Mouse (Mus musculus) liver, postnatal 0 days (tissue): ENCODE measurements around the gene Meiob. TPM values are rescaled to one million over a fixed set of nuclear protein-coding genes. Genes with fewer than 3 reads are reported as not detected.

Source experiments
- ATAC-seq: fragments of 200-750 bp; cut with Nextera tagmentation; 2 replicates; pipeline ENCODE4 v1.8.0; 2017; ENCODE audit warnings: mild to moderate bottlenecking, moderate library complexity
- DNase-seq: peaks from one replicate; pipeline ENCODE4 v3.0.0-alpha.2; 2016
- H3K27ac ChIP-seq: fragments of 300-500 bp; sonication (generic); 2 replicates; pipeline ENCODE4 v1.5.1; 2014; ENCODE audit warnings: antibody characterized with exemption, moderate library complexity, mild to moderate bottlenecking, low read depth
- H3K27me3 ChIP-seq: fragments of 300-500 bp; sonication (generic); 2 replicates; pipeline ENCODE4 v1.6.1; 2014; ENCODE audit warnings: low read length, control low read depth, mixed read lengths; ENCODE audit not compliant: insufficient read depth
- H3K36me3 ChIP-seq: fragments of 300-500 bp; sonication (generic); replicated peaks from 2 replicates; pipeline ENCODE4 v1.6.1; 2014; ENCODE audit warnings: mild to moderate bottlenecking, control low read depth, low read length, moderate library complexity, mixed read lengths; ENCODE audit not compliant: insufficient read depth
- H3K4me1 ChIP-seq: fragments of 300-500 bp; sonication (generic); 2 replicates; pipeline ENCODE4 v1.6.1; 2014; ENCODE audit warnings: antibody characterized with exemption, mild to moderate bottlenecking, control low read depth; ENCODE audit not compliant: insufficient read depth
- H3K4me2 ChIP-seq: fragments of 300-500 bp; sonication (generic); 2 replicates; pipeline ENCODE4 v1.6.1; 2014; ENCODE audit warnings: low read depth, mild to moderate bottlenecking, low read length, moderate library complexity, mixed read lengths
- H3K4me3 ChIP-seq: fragments of 300-500 bp; sonication (generic); 2 replicates; pipeline ENCODE4 v1.5.1; 2014; ENCODE audit warnings: low read depth, low read length
- H3K9ac ChIP-seq: fragments of 300-500 bp; sonication (generic); replicated peaks from 2 replicates; pipeline ENCODE4 v1.6.1; 2014; ENCODE audit warnings: mild to moderate bottlenecking, moderate library complexity
- H3K9me3 ChIP-seq: fragments of 300-500 bp; sonication (generic); 2 replicates; pipeline ENCODE4 v1.6.1; 2016; ENCODE audit warnings: mild to moderate bottlenecking, control low read depth, low read length, mixed read lengths
- CTCF ChIP-seq: sonication (generic); IDR thresholded peaks from 2 replicates; pipeline ENCODE4 v1.5.1; 2016; ENCODE audit warnings: antibody characterized with exemption, low read depth
- EP300 ChIP-seq: IDR thresholded peaks from 2 replicates; pipeline ENCODE4 v1.6.1; 2016; ENCODE audit warnings: antibody characterized with exemption, low read depth, mild to moderate bottlenecking
- WGBS: fragments of 180-500 bp; shearing (Covaris S2); extraction: QIAGEN DNeasy Blood & Tissue Kit; methylation state at CpG from one replicate; pipeline ENCODE4 v1.1.7; 2014; ENCODE audit not compliant: insufficient replicate concordance; 5-methylcytosine and 5-hydroxymethylcytosine counted together
- polyA plus RNA-seq: library from polyadenylated mRNA; unstranded; fragments of >200 nt; fragmentation: Nextera tagmentation; extraction: Ambion mirVana; gene quantifications from 2 replicates; pipeline ENCODE4 v1.2.1, GENCODE M21; 2015

The Meiob gene
- polyA plus RNA-seq, 1 experiment from 2014 or later: 0.97 TPM

DNA sequence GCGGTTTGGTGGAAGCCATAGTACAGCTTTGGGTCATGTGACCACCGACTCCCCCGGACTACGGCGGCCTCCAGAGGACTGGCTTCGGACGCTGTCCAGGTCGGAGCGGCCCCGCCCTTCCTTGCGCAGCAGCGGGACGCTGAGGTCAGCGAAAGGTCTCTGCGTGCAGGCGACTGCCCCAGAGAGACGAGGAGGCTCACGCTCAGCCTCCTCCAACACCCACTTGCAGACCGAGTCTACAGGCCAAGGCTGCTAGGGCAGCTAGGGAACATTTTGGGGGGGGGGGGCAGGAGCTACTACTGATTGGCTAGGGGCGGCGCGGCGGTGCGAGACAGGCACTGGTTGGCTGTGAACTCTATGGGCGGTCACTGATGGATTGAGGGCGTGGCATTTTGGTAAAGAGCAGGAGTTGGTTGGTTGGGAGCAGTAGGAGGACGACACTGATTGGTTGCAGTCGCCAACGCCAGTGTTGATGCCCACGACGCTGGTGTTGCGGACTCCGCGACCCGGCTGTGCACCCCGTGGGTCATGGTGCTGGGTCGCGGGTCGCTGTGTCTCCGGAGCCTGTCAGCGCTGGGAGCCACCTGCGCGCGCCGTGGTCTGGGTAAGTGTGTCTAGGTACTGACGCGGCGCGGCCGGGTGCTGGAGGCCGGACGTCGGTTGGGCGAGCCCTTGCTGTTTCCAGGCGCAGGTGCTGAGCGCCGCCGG, 46.1 kb downstream of the Meiob start, which contains the start of gene Fahd1:
Fahd1 (minus strand) TSS at position 300 of the 708 bp plus-strand sequence.
- Histone ChIP-seq H3K9me3 (no peaks in the 10 kb centered on the region), H3K27me3 (no peaks in the 10 kb centered on the region), H3K9ac (peak within 1 kb of the TSS; percentile 95), H3K36me3 (peaks cover 23% of the 10 kb centered on the region), H3K4me3 (peak within 1 kb of the TSS; percentile 95), H3K4me2 (peak within 1 kb of the TSS; percentile 84), H3K27ac (peak within 1 kb of the TSS; percentile 97), H3K4me1 (peaks cover 22% of the 10 kb centered on the region)
- peak; percentile 91 for ATAC-seq
- under 1% methylated on average over 53 of the region's 58 CpGs for WGBS
- TF ChIP-seq CTCF: peak; percentile 37
- peak; percentile 79; the same call in 1 of the 2 replicates for TF ChIP-seq EP300
- DNase-seq: peak; percentile 97

DNA sequence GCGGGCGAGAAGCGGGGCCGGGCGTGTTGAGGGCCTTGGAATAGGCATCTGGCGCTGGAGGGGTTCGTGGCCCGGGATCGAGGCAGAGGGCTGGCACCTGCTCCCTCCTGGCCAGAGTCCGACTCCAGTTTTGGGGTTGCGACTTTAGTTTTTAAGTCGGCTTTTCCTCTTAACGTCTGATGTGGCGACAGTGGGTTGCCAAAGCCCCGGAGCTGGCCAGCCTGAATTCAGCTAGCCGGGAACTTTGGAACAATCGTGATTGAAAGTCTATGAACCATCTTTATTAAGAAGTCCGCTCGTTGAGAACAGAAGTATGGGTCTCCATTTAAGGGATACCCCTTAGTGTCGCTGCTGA, 46.7 kb downstream of the Meiob start:
- Histone ChIP-seq H3K4me3 (peak overlapping the region; percentile 95), H3K9ac (peak overlapping the region; percentile 95), H3K27ac (peak overlapping the region; percentile 97), H3K4me1 (peaks cover 22% of the 10 kb centered on the region), H3K4me2 (peak overlapping the region; percentile 84), H3K27me3 (no peaks in the 10 kb centered on the region), H3K36me3 (peaks cover 28% of the 10 kb centered on the region), H3K9me3 (no peaks in the 10 kb centered on the region)
- ATAC-seq (no peak), DNase-seq (no peak)
- WGBS: under 1% methylated on average over 19 of the region's 20 CpGs
- TF ChIP-seq EP300: no peak
- no peak for TF ChIP-seq CTCF

DNA sequence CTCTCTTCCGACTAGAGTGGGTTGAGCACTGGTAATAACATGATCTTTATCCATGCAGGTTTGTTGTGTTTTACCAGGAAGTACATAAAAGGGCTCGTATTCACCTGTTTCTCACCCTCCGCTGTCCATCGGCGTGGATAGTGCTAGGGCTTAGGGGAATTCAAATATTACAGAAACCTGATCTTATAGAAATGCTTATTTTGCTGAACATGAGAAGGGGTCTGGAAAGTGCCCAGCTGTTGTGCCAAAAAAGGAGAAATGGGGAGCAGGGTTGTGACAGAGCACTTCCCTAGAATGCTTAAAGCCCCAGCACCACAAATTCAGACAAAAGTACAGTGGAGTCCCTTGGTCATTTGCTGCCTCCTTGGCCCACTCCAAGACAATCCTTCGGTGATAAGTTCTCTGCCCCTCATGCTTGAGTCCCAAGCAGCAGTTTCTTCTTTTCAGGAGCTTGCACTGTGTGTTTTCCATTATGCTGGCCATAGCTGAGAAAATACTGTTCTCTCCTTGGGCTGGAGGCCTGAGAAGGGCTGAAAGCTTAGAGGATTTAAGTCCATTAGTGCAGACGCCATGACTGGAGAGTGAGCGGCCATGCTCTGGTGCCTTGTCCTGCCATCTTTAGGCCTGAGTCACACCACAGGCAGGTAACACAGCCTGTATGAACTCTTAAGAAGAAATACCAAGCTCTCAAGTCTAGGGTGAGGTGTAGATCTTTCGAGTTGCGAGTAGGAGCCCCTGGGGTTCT, 47.5 kb downstream of the Meiob start:
- H3K4me3 ChIP-seq: peak overlapping the region; percentile 95
- DNase-seq: no peak
- H3K9me3 ChIP-seq: no peaks in the 10 kb centered on the region
- TF ChIP-seq EP300 (no peak), CTCF (no peak)
- peaks cover 19% of the 10 kb centered on the region for H3K4me1 ChIP-seq
- peak overlapping the region; percentile 84 for H3K4me2 ChIP-seq
- 74% methylated on average over 10 of the region's 10 CpGs for WGBS
- peak overlapping the region; percentile 95 for H3K9ac ChIP-seq
- H3K27ac ChIP-seq: peak overlapping the region; percentile 97
- H3K36me3 ChIP-seq: peaks cover 36% of the 10 kb centered on the region
- ATAC-seq: no peak
- H3K27me3 ChIP-seq: no peaks in the 10 kb centered on the region

DNA sequence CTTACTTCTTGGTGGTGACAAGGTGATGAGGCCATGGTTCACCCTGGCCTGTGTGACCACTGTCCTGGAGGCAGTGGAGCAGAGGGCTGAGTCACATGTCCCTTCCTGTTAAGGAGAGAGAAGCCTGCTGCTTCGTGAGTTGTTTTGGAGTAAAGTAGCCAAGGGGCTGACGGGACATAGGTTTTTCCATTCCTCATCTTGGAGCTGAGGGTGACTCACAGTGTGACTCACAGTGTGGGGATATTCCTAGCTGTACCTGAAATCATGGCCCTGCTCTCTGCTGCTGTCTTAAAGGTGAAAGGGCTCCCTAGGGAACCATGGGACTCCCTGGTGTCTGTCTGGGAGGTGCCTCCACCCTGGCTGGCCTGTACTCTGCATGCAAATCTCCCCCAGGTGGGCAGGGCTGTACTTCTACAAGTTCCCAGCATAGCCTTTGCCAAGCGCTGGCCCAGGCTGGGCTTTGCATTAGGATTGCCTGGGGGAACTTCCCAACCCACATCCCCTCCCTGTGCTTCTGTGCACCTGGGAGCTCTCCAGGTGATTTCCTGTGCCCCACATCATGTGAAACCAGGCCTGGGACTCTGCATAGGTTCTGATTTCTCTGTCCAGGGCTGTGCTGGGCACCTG, 51.9 kb downstream of the Meiob start:
- Histone ChIP-seq H3K9ac (no peak overlapping the region), H3K9me3 (no peaks in the 10 kb centered on the region), H3K4me3 (no peak overlapping the region), H3K4me2 (no peak overlapping the region), H3K27ac (peak overlapping the region; percentile 49), H3K27me3 (no peaks in the 10 kb centered on the region), H3K4me1 (peaks cover 38% of the 10 kb centered on the region), H3K36me3 (peaks cover 66% of the 10 kb centered on the region)
- ATAC-seq (no peak), DNase-seq (no peak)
- 89% methylated on average over 3 of the region's 3 CpGs for WGBS
- TF ChIP-seq EP300 (no peak), CTCF (no peak)

DNA sequence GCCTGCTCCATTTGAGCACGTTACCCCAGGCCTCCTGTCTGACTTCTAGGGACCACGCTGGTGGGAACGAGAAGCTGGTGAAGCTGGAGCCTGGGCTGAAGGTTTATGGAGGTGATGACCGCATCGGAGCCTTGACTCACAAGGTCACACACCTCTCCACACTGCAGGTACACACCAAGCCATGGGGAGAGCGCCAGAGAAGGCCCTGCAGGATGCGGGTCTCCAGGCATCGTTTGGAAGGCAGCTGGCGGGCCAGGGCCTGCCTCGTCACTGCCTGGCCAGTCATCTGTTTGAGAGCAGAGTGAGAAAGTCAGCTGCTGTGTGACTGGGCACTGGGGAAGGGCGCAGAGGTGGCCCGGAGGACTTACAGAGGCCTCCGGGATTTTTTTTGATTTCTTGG, 52.5 kb downstream of the Meiob start:
- ATAC-seq: no peak

DNA sequence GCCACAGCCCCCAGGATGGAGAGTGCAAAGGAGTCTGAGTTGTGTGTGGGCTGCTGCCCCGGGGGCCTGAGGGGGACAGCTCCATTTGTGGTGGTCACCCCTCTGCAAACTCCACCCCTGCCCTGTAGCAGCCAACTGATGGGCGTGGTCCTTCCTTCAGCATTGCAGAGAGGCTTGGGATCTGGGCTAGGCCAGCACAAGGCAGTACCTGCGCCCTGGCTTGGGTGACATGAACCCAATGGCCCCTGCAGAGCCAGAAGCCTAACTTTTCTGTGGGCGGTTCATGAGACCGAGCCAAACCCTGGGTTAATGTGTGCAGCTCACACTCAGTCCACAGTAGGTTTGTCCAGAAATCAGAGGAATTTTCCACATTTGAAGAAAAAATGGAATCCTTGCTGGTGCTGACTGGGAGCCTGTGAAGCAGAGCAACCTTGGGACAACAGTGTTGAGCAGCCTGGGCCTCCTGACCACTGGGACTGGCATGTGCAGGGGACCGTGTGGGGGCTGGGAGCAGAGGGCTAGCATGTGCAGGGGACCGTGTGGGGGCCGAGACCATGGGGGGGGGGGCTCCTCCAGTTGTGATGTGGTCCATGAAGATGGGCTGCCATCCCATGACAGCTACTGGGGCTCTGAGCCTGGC, 53.9 kb downstream of the Meiob start:
- H3K36me3 ChIP-seq: peaks cover 78% of the 10 kb centered on the region
- TF ChIP-seq EP300: no peak
- no peak for TF ChIP-seq CTCF
- 71% methylated on average over 8 of the region's 8 CpGs for WGBS
- ATAC-seq (no peak), DNase-seq (peak; percentile 48)
- H3K4me3 ChIP-seq: no peak overlapping the region
- H3K9me3 ChIP-seq: no peaks in the 10 kb centered on the region
- H3K9ac ChIP-seq: peak overlapping the region; percentile 21
- H3K4me1 ChIP-seq: peaks cover 29% of the 10 kb centered on the region
- H3K4me2 ChIP-seq: peak overlapping the region; percentile 48
- peak overlapping the region; percentile 88 for H3K27ac ChIP-seq
- no peaks in the 10 kb centered on the region for H3K27me3 ChIP-seq

More for the DNA sequence above, 52.5 kb downstream of the Meiob start:
- TF ChIP-seq CTCF (no peak), EP300 (no peak)
- peaks cover 32% of the 10 kb centered on the region for H3K4me1 ChIP-seq
- 88% methylated on average over 13 of the region's 13 CpGs for WGBS
- peak overlapping the region; percentile 49; the same call in 1 of the 2 replicates for H3K27ac ChIP-seq
- H3K36me3 ChIP-seq: peaks cover 72% of the 10 kb centered on the region
- no peak overlapping the region for H3K4me3 ChIP-seq
- no peak overlapping the region for H3K9ac ChIP-seq
- no peak for DNase-seq
- H3K27me3 ChIP-seq: no peaks in the 10 kb centered on the region
- H3K4me2 ChIP-seq: no peak overlapping the region
- H3K9me3 ChIP-seq: no peaks in the 10 kb centered on the region
